Mouse (Mus musculus) adrenal gland, adult 10 weeks (tissue): ENCODE measurements around the gene Aass. TPM values are rescaled to one million over a fixed set of nuclear protein-coding genes. Genes with fewer than 3 reads are reported as not detected.

Experiments used
- polyA plus RNA-seq: library from polyadenylated mRNA; stranded (reverse); fragments of 350-450 nt; fragmentation: Illumina TruSeq; extraction: RNeasy Lipid Tissue Mini Kit (QIAGEN cat#74804); gene quantifications from one replicate; pipeline ENCODE4 v1.2.3, GENCODE M21; 2014; ENCODE audit warnings: low read depth, low replicate concordance

The Aass gene
- 2.9 TPM for polyA plus RNA-seq

DNA sequence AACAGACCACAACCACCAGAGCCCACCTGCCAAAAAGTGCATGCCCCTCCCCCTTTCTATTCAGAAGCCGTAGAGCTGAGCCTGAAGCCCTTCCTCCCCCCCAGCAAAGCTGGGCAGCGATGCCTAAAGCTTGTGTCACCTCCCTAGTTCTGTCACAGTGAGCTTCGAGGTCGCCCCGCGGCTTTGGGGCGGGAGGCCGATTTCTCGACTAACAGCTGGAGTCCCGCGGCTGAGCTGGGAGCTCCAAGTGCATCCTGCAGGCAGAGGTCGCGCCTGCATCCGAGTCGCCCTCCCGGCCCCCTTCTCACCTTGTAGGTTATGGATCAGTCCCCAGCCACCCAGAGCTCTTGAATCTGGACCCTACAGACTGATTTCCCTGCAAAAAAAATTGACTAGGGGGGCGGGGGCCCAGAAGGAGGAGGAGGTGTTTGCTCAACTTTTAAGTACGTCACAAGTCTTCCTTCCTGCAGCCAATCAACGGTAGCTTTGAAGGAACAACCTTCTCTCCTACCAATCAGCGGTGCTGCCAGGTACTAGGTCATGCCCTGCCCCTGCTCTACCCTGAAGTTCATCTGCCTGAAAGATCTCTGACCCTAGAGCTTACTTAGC, at the start of gene Aass:
Gene Aass (minus strand): TSS at position 414 of the 609 bp plus-strand sequence.

Other genes with a start within 250 kb of the Aass start
- not detected for gene Fezf1, start 115.4 kb upstream of the Aass start, polyA plus RNA-seq